Mouse (Mus musculus) adrenal gland, postnatal 36 days (tissue): Measurements from ENCODE around the gene Retreg3. TPM values are rescaled to one million over a fixed set of nuclear protein-coding genes. Genes with fewer than 3 reads are reported as not detected.
"Not testable (repeated sequence)": the region's sequence is repeated elsewhere in the genome, so short reads cannot be mapped to it uniquely, and the experiment has no call there.

Experiments
- DNase-seq, 2 experiments: peaks; one replicate each; pipeline ENCODE4 v3.0.0; 2021; ENCODE audit warnings: mixed read lengths in 1 of 2
- total RNA-seq, 2 experiments: library from RNA; stranded (reverse); gene quantifications; 2 replicates each; pipeline ENCODE4 v1.2.3; 2021

Gene Retreg3
- total RNA-seq, 2 experiments from 2014 or later, result 53.2 to 57.2 TPM

DNA sequence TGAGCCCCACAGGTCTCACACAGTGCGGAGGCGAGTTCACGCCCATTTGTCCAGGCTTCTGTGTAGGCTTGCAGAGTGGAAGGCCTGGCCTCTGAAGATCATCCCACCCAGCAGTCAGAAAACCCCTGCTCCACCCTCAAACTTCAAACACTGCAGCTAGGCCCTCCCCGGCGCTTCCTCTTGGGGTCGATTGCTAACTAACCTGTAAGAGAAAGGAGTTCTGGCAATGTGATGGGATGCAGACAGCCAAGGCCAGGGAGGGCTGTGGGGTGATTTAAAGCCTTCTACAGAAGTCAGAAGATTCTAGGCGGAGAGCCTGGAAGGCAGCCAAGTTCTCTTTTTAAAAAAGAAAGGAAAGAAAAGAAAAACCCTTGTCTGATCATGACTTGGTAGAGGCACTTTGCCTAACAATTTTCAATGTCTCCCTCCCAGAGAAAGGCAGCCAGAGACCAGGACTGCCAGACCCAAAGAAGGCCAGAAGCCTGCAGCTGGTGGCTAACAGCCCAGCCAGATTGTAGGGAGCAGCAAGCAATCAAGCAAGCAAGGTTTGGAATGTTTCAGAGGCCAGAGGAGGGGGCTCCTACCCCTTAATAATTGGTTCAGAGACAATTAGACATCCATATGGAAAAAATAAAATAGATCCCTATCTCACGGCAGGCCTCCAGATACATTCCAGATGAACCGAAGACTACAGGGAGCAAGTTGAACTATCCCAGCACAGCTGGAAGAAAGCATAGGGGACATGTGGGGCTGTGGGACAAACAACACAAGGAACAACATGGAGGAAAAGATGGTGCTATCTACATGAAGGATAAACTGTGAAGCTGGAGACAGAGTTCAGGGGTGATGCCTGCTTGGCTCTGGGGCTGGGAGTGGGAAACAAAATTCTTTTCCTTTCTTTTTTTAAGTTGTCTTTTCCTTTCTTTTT, 29.7 kb upstream of the Retreg3 start:
- DNase-seq, result peak in 1 of 2 experiments; percentile 70

DNA sequence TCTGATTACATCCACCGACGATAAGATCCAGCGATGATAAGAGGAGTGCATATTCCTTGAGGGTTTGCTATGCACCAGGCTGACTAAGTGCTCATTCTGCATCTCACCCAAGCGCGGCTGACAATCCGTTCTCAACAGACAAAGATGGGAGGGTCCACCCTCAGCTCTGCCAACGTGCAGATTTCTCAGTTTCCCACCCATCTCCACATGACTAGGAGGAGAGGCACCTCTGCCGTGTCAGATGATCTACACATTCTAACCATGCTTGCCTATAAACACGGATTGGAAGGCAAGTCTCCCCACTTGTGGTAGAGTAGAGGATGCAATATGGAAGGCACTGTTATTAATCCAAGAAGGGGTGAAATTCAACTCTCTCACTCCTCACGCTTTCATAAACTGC, 29.1 kb upstream of the Retreg3 start:
- no peak for DNase-seq

DNA sequence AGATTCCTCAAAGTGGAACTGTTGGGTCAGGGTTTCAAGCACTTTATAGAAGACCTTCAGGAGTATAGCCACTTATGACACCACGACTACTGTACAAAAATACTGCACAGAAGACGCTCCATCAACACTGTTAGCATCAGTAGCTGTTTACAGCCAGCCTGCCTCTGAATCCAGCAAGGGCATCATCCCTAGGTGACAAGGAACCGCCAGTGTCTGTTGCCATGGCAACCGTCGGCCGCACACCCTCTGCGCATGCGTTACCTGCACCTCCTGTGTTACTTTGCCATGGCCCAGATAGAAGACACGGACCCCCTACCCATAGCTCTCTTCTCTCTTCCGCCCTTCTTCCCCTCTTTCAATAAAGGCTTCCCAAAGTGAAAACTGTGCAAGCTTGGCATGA, 26.7 kb upstream of the Retreg3 start:
- no peak for DNase-seq

DNA sequence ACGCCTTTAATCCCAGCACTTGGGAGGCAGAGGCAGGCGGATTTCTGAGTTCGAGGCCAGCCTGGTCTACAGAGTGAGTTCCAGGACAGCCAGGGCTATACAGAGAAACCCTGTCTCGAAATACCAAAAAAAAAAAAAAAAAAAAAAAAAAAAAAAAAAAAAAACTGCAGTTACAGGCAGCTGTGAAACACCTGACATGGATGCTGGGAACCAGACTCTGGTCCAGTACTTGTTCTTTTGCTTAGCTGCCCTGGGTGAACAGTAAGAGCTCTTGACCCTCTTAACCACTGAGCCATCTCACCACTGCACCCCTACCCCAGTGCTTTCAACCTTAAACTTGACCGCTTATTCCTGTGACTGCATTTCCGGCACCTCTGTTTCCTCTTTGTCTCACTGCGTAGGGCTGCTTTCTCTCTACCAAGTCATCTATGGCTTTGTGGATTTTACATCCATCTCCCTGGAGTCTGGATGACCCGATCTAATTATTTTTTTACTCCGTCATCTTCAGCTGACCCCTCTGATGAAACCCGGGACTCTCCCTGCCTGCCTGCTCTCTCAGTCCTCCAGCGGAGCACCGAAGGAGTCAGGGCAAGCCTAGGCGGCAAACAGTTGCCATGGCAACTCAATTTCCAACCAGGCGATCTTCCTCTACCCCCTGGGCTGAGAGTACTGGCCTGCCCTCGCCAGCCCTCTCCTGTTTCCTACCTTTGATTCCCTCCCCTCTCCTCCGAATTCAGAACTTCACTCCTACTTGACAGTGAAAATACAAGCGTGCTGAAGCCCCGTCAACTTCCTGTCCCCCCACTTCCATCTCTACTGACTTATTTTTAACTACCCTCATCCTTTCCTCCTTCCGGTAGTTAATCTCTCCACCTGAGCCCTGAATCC, 23.9 kb upstream of the Retreg3 start:
- DNase-seq, result peak; percentile 54

DNA sequence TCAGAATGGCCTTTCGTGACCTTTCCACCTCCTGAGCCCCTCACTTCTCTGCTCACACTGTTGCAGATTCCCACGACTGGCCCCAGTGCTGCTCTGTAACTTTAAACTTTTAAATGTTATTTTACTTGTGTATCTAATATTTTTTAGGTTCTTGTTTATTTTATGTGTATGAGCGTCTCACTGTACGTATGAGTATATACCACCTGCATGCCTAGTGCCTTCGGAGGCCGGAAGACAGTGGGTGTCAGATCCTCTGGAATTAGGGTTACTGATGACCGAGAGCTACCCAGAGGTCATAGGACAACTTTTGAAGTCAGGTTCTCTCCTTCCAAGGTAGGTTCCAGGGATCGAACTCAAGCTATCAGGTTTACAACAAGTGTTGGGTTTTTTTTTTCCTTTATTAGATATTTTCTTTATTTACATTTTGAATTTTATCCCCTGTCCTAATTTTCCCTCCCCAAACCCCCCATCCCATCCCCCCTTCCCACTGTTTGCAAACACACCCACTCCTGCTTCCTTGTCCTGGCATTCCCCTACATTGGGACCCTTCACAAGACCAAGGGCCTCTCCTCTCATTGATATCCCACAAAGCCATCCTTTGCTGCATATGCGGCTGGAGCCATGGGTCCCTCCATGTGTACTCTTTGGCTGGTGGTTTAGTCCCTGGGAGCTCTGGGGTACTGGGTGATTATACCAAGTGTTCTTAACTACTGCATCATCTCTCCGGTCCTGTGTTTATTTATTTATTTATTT, 22.7 kb upstream of the Retreg3 start:
- DNase-seq, result no peak

DNA sequence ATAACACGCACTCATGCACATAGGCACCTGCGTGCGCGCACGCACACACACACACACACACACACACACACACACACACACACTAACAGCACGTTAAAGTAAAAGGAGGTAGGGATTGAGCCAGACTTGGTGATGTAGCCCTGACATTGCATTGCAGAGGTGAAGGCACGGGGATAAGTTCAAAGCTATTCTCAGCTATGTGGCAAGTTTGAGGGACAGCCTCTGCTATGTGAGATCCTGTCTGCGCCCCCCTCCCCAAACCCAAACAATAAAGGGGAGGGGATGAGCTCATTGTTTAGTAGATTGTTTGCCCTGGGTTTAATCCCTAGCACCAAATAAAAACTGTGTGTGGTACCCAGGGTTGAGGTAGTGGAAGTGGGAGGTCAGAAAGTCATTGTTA, 21.4 kb upstream of the Retreg3 start:
- DNase-seq, result no peak

DNA sequence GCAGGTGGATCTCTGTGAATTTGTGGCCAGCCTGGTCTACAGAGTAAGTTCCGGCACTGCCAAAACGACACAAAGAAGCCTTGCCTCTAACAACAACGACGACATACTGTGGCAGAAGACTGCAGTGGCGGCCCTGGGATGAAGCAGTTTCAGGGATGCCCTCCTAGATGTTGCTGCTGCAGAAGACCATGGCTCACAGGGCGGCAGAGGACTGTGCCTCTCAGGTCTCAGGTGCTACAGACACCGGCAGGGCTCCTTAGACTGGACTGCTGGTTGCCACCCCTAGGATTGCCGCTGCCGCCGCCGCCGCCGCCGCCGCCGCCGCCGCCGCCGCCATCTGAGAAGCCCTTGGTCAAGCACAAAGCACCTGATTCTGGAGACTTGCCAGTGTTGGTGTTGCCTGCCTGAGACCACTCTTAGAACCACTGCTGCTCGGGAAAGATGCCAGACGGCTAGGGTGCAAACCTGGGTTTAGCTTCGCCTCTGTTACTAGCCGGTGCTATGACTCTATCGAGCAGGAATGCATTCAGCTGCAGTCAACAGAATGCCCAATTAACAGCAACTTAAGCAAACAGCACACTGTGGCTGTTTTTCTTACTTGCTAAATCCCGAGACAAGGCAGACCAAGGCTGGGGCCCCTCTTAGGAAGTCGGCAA, 20.6 kb upstream of the Retreg3 start:
- no peak for DNase-seq

DNA sequence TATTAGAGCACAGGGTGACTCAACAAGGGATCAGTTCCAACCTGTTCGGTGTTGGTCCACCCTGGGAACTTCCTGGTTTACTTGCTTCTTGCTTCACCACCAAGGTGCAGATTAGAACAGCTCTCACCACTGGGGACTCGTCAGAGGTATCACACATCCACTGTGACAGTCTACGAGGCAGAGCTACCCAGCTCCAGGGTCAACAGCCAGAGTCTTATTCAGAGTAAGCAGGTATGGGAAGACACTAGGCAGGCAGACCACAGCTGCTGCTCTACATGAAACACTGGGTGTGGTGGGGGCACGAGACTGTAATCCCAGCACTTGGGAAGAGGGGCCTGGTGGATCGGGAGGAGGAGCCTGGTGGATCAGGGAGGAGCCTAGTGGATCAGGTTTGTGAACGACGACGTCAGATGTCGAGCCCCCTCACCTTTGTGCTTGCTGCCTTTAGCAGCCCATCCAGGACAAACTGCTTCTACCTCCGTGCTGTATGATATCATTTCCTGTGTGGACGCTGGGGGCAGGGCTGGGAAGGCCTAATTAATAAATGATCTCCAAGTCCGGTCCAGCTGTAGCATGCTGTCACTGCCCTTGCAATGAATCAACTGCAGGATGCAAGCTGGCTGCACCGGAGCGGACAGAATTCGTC, 19.0 kb upstream of the Retreg3 start:
- DNase-seq, result peak; percentile 63 to 74

DNA sequence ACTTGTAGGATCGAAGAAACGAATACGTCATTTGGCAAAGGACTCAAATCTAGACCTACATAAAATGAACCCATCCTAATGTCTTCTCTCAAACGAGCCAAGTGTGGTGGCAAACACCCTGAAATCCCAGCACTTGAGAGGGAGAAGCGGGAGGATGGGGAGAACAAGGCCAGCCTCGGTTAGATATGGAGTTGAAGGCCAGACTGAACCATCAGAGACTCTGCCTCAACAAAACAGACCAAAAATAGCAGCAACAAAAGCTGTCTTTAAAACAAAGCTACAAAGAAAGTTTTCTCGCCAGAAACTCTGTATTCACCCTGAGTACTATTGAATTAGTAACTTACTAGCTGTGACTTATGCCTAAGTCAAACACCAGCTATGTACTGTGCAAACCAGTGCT, 17.3 kb upstream of the Retreg3 start:
- DNase-seq, result no peak

DNA sequence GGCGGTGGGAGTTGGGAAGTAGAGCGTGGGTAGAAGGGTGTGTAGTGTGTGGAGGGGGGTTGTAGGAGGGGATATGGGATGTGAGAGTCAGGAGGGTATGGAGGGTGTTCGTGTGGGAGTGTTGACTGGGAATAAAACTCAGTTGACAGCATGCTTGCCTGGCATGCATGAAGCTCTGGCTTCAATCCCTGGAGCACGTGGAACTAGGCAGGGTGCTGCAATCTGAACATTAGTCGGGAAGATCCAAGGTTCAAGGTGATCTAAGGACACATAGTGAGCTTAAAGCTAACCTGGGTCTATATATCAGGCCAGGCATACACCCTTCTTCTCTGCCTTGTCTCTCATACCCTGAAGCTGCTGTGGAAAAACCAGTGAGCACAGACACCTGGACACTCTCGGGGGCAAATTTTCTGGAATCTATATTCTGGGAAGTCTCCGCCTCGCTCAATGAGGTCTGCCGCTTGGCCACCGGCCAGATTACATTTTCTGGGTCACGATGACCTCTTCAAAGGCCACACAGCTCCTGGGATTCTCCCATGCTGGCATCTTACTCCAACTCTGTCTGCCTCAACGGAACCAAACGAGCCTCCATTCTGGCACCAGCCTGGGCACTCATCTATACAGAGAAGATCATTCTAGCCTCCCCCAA, 14.6 kb upstream of the Retreg3 start:
- DNase-seq, result peak; percentile 75 to 80

DNA sequence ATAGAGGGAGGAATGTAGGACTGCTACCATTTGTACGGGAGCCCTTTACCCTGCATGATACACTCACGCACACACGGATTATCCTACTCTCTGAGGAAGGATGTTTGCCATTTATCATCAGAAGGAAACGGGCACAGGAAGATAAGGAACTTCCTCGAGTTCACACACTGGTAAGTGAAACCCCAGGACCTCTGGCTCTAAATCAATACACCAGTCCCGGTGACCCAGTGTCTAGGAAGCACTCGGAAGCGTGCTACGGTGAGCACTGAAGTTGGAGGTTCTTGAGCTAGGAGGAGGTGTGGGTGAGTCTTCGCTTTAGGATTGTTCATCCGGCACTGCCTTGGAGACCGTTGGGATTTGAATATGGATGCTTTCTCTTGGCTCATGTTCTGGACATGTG, 13.3 kb upstream of the Retreg3 start:
- peak in 1 of 2 experiments; percentile 15 for DNase-seq

DNA sequence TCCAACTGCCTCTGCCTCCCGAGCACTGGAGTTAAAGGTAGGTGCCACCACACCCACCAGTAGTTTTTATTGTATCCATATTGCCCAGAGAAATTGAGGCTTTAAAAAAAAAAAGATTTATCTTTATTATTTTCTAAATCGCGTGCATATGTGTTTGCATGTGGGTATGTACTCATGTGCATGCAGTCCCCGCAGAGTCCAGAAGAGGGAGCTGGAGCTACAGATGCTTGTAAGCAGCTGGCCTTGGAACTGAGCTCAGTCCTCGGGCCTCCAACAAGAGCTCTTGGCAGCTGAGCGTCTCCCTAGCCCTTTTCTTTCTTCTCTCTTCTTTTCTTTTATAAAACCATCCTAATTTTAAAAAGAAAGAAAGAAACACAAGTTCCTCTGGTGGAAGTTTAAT, 12.0 kb upstream of the Retreg3 start:
- DNase-seq, result peak in 1 of 2 experiments; percentile 41

DNA sequence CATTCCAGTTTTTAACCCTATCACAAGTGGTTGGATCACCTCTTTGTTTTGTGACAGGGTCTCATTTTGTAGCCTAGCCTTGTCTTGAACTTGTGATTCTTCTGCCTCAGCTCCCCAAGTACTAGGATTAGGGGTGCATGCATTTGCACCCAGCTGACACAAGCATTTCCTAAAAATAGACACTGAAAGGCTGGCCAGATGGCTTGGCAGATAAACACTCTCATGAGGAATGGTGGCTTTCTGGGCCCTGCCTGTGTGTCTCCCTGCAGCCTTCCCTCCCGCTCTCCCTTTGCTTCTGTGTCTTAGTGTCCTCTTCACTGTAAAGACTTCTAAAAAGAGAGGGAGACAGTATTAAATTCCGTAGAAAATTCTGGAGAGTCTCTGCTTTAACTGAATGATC, 11.5 kb upstream of the Retreg3 start:
- DNase-seq, result no peak

DNA sequence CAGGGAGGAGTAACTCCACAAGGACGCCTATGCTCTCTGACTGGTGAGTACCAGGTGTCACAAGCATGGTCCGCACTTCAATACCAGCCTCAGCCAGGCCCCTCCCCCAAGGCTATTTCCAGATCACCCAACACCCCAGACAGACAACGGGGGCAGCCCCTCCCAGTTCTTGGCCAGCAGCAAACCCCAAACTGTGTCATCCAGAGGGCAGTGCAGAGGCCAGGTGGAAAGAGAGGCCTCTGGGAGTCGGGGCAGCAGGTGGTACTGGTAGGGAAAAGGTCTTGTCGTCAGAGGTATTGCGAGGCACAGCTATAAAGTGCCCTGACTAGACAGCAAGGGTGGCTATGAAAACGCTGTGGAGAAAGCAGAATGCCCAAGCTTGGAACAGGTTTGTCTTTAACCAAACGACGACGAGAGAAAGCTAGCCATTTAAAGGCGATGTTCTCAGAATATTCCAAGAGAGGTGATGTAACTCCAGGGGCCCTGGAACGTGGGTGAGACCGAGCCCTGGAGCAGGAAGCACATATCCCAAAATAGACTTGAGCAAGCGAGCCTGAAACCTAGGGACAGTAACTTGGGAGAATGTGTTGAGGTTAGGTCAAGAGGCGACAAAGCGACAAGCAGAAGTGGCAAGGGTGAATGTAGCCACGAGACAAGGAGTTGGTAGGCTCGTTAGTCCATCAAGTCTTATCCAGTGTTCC, 10.5 kb upstream of the Retreg3 start:
- DNase-seq, result peak in 1 of 2 experiments; percentile 65

DNA sequence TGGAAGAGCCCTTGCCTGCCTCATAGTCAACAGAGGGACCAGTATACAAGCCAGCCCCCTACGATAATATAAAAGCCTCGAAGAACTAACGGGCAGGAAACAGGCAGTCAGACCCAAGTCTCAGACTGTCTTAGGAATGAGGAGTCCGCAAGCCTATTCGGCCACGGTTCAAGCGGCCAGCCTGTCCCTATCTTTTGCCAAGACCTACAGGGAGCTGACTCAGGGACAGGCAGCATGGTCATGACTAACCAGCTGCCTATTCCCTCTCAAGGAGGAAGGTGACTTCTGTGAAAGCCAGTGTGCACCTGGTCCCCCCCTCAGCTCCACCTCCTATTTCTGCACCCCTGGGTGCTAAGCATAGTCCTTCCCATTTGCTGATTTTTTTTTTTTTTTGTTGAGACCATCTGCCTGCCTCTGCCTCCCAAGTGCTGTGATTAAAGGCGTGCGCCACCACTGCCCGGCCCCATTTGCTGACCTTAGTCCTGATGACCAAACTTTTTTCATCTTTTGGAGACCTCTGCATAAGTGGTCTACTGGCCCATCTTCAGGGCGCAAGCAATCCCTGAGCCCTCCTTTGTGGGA, 9.4 kb upstream of the Retreg3 start:
- peak; percentile 43 to 52 for DNase-seq

DNA sequence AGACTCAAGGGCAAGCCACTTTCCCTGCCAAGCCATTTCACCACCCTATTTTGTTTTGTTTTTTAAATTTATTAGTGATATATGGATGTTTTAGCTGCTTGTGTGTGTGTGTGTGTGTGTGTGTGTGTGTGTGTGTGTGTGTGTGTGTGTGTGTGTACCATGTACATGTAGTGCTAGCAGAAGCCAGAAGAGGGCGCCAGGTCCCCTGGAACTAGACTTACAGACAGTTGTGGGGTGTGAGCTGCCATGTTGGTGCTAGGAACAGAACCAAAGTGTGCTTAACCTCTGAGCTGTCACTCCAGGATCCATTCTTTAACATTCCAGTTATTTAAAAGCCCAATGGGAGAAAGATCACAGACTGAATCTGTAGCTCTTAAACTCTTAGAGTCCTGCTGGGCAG, 7.4 kb upstream of the Retreg3 start:
- peak in 1 of 2 experiments; percentile 17 for DNase-seq

DNA sequence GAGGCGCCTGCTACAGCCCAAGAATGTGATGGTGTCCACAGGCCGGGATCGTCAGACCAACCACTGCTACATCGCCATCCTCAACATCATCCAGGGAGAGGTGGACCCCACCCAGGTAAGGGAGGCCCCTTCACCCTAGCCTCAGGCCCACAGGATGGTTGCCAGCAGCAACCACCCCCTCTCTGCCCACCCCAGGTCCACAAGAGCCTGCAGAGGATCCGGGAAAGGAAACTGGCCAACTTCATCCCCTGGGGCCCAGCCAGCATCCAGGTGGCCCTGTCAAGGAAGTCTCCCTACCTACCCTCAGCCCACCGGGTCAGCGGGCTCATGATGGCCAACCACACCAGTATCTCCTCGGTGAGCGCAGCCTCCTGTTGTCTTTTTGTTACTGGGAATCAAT, 5.3 kb upstream of the Retreg3 start:
- not testable (repeated sequence) for DNase-seq

DNA sequence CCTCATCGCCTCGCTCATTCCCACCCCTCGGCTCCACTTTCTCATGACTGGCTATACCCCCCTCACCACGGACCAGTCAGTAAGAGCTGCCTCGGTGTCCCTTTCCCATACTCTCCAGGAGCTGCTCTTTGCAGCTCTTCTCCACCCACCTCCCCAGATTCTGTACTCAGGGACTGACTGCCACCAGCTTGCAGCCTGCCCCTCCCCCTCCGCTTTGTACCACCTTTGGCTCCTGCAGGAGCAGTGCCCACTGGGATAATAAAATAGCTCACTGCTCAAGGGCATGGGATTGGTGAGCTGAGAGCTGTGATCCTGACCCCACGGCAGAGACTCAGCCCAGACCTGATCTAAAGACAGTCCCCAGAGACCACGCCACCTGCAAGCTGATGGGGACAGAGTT, 4.8 kb upstream of the Retreg3 start:
- DNase-seq, result not testable (repeated sequence)

DNA sequence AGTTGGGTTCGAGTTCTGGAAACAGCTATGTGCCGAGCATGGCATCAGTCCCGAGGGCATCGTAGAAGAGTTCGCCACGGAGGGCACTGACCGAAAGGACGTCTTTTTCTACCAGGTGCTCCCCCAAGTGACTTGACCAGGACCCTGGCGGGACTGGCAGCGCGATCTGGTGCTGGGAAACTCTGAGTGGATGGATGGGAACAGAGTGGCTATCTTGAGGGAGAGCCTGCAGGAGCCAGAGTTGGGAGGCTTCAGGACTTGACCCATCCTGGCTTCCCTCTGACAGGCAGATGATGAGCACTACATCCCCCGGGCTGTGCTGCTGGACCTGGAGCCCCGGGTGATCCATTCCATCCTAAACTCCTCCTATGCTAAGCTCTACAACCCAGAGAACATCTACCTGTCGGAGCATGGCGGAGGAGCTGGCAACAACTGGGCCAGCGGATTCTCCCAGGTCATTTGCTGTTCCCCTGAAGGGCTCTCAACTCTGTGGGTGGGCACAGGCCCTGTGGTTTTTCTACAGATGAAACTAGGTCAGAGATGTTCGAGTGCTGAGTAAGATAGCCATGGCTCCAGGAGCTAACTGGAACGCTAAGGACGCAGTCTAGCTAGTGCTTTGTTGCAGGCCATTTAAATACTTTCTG, 974 bp upstream of the Retreg3 start:
- DNase-seq, result no peak
